Mouse (Mus musculus): Measurements from ENCODE around the gene Pla2g2e.
A peak's percentile ranks its signal among the peaks of the same experiment; 100 is the strongest.

The Pla2g2e gene

DNA sequence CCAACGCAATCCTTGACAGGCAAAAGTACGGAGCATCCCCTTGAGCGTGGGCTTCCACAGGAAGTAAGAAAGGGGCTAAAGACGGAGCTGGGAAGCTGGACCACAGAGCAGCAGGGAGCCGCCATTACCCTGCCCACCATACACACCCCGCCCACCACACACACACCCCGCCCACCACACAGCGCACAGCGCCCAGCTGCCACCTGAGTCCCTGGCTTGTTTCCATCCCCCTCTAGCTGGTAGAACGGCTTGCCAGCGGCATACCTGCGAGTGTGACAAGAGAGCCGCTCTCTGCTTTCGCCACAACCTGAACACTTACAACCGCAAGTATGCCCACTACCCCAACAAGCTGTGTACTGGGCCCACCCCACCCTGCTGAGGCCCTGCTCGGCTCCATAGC, 4.4 kb downstream of the Pla2g2e start:
- peak; percentile 26; the same call in 1 of the 2 replicates for ATAC-seq (ENCODE audit: low TSS enrichment)

DNA sequence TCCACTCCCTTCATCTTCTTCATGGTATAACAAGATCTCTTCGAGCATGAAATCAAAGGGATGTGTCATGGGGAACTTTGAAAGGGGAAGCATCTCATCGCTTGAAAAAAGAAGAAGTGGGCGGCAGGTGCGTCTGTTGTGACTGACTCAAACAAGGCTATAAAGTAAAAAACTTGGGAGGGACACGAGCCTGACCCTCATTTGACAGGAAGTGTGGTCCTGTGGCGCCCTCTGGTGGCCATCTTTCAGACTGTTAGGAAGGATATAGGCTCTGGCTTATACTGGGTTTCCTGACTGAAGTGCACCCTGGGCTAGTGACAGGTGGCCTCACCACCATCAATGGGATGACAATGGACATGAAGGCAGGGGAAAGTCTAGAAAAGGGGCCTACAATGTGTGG, 6.5 kb downstream of the Pla2g2e start:
- ATAC-seq (ENCODE audit: low TSS enrichment), result peak; percentile 50; the same call in 1 of the 2 replicates

DNA sequence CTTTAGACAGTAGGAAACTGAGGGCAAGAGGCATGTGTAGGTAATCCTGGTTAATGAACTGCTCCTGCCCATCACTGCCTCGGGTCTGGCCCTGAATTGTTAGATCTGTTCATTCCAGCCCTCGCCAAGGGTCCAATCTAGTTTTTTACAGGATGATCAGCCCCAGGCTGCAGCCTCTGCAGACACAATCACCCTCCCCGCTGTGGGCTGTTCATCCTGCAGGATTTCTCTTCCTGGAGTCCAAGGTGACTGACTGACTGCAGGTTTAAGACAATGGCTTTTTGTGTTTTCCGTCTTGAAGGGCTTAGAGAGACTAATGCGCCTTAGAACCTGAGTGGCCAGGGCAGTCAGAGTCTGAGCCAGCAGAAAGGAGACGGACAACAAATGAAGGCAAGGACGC, 11.4 kb downstream of the Pla2g2e start:
- no peak for ATAC-seq (ENCODE audit: low TSS enrichment)

DNA sequence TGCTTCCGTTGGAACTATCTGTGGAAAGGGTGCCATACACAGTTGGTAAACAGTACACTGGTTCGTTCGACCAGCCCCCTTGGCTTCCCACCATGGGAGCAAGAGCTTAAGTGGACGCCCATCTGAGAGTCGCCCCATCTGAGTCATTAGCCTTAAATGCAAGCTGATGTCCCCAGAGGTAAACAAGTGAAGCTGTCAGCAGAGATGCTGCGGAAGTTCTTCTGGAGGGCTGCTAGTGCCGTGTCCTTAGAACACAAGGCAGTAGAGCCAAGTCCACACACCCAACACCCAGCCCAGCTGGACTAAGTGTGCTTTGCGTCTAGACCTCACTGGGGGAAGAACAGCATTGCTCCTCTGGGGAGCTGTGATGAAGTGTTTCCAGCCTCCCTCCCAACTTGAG, 11.9 kb downstream of the Pla2g2e start:
- peak; percentile 50; the same call in 1 of the 2 replicates for ATAC-seq (ENCODE audit: low TSS enrichment)

DNA sequence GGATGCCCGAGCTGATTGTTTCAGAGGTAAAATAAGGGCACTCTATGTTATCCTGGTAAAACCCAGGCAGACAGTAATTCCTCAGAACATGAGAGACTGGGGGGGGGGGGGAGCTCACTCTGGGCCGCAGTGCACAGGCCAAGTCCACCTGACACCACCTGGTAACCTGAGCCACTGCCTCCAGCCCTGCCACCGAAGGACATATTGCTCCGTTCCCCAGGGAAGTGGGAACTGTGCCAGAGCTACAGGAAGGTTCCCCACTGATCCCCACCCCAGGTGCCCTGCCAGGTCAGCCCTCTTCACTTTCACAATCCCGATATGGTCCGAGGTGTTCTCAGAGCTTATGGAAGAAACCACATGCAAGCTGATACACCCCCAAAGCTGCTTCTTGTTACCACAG, 14.9 kb downstream of the Pla2g2e start:
- ATAC-seq (ENCODE audit: low TSS enrichment), result no peak

DNA sequence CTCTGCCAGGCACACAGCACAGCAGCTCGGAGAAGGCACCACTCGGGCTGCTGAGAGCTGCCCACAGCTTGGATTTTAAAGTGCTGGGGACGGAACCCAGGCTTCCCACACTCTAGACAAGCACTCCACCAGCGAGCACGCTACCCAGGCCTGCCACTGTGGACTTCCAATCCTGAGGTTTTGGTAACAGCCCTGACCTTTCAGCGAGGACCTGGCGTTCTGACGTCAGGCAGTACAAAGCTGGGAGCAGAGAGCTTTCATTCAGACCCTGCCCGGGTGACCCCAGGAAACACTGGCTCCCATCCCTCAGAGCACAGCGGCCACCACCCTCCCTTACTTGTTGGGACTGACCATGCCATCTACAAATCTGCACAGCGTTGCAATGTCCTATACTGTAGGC, 16.0 kb downstream of the Pla2g2e start:
- peak; percentile 27; the same call in 1 of the 2 replicates for ATAC-seq (ENCODE audit: low TSS enrichment)

DNA sequence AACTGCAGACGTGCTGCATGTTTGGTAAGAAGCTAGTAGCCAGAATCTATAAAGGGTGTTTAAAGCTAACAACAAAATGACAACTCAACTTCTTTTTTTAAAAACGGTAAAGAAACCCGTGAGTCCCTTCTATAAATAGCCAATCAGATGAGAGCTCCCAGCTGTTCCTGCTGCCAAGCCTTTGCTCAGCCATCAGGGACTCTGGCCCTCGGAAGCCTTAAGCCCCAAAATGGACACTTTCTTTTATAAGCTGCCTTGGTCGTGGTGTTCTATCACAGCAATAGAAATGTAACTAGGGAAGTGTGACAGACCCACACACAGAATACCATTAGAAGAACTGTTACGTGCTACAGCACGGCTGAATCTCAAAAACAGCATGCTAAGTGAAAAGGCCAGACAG, 21.6 kb downstream of the Pla2g2e start:
- ATAC-seq (ENCODE audit: low TSS enrichment), result peak; percentile 39; the same call in 1 of the 2 replicates

DNA sequence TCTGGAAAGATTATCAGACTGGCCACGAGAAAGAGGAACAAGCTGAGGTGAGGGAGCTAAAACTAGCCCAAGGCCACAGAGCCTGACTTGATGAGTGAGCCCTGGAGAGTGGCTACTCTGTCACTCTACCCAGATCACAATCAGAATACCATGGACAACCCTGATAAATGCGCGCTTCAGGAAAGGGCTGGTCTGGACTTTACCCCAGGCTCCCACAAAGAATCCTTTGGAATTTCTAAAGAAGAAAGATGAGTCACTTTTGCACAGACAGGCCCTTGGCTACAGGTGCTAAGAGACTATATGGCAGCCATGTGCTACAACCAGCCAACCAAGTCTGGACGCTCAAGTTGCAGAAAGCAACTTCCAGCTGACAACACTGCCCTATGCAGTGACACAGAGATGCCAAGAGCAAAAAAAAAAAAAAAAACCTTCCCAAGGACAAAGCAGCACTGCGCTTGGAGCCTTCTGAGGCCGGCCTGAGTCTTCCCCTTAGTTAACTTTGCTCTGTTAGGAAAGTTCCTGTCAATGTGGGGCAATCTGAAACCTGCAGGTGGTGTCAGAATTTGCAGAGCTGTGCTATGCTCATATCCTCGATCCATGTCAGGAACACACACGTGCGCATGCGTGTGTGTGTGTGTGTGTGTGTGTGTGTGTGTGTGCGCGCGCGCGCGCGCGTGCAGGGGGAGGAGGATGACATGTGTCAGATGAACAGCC, 28.0 kb downstream of the Pla2g2e start:
- ATAC-seq (ENCODE audit: low TSS enrichment), result no peak

DNA sequence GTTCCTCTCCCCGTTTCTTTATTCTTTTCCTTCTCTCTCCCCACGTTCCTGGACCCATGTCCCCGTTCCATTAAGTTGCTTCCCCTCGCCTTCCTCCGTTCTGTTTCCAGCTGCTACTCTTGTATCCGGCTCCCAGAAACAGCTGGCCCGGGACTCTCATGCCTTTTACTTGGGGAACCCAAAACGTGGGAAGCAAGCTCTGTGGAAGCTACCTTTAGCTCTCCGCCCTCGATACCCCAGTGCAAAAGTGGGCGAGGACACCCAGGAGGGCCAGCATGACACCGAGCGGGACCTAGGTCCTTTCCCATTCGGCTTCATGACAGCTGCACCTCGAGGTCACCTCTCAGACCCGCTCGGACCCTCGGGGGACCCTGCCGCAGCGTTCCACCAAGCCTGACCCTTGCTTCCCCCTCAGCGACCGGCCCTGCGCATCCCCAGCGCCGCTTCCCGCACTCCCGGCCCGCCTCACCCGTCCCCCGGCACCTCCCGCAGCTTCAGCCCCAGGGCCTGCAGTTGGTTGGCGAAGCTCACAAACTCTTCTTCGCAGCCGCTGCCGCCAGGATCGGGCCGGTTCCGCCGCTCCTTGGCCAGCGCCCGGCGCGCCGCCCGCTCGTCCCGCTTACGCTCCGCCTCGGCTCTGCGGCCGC, 35.5 kb downstream of the Pla2g2e start:
- peak; percentile 20; the same call in 1 of the 2 replicates for ATAC-seq (ENCODE audit: low TSS enrichment)

DNA sequence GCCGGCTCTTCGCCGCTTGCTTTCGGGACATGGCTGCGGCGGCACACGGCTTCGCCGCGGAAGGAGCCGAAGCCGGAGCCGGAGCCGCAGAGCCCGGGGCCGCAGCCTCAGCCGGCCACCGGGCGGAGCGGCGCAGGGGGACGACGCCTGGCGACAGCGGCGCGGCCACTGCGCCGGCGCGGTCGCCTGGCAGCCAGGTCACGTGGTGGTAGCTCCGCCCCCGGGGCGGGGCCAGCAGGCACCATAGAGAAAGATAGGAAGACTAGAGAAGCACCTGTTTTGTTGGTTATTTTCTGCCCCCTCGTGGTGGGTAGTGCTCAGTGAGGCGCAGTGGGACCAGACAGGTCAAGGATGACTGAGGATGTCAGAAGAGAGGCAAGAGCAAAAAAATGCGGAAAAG, 36.1 kb downstream of the Pla2g2e start, which contains the start of gene Otud3:
Otud3 (minus strand) TSS at position 149 of the 400 bp plus-strand sequence.
- peak; percentile 83 for ATAC-seq (ENCODE audit: low TSS enrichment)

DNA sequence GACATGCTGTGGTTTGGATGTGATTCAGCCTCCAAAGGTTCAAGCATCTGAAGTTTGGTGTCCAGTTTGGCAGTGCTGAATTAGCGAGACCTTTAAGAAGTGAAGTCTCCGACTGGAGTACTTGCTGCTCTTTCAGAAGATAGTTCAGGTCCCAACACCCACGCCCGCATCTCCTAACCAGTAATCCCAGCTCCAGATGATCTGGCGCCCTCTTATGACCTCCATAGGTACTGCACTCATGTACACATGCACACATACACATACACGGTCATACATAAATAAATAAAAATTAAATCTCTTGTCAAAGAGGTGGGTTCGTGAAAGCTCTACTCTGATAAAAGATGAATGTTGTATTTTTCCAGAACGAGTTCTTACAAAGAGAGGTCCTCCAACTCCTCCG, 39.5 kb downstream of the Pla2g2e start:
- ATAC-seq (ENCODE audit: low TSS enrichment), result no peak

DNA sequence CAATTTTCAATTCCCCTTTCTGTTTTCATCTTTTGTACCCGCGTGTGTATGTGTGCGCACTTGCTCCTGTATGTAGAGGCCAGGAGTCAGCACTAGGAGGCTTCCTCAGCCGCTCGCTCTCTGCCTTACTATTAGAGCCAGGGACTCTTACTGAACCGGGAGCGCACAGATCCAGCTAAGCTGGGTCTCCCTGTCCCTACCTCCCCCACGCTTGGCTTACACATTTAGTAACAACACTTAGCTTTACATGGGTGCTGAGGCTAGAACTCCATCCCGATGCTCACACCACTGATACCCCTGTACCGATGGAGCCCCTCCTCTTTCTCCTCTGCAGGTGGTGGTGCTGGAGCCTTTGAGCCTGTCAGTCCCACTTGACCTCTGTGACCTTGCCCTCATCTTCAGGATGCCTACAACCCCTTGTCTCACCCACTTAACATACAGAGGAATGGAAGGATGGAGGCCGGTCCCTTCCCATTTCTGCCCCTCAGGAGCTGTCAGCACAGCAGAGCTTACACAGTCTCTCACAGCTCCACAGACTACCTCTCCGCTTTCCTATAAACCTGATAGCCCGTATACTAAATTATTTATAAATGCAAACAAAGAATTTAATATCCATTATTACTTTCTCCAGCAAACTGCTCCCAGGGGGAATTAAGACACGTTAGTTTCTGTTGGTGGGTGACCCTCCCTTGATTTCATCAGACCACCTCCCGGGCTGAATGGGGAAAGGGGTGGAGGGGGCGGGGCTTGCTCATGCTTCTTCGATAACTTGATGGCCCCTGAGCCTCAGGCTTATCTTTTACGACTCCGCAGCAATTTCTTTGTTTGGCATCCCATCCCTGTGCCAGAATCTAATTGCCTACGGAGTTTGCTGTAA, 43.8 kb downstream of the Pla2g2e start:
- ATAC-seq (ENCODE audit: low TSS enrichment), result no peak

DNA sequence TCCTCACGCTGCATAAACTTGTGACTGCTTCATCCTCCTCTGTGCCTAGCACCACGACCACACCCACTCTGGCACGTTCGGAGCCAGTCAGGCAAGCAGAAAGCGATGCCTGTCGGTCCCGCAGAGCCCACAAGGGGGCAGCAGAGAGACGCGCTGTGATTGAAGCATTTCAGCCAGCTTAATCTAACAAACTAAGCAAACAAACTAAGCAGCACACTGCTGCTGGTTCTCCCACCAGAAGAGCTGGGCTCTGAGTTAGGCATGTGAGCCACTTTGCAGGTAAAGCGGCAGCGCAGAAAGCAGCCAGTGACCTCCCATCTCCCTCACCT, 44.4 kb downstream of the Pla2g2e start:
- ATAC-seq (ENCODE audit: low TSS enrichment), result peak; percentile 85

DNA sequence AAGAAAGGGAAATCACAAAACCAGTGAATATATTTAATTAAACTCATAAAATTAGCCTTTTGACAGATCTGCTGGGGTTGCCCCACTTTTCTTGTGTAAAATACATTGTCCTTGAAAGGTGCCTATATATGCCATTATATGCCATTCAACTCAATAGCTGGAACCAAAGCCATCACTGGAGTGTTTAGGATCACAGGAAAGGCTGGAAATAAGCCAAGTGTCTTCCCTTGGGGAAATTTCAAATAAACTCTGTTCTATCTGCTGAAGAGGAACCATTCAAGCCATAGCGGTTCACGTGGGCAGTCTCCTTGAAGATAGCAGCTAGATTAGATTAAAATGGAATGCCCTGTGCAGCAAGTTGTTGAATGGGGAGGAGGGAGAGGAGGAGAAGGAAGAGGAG, 47.8 kb downstream of the Pla2g2e start:
- ATAC-seq (ENCODE audit: low TSS enrichment), result no peak
